Mouse (Mus musculus) NIH3T3 (cell line): Measurements from ENCODE around the gene Fdxacb1.

ENCODE experiments used
- DNase-seq: peaks from one replicate; pipeline ENCODE4 v3.0.0-alpha.2; 2012; ENCODE audit warnings: low read depth

Fdxacb1 gene

GRCm38 (mm10) chr9:50768107-50769002, at the start of gene Fdxacb1:
Gene Fdxacb1 (plus strand): TSS chr9:50768236.
- DNase-seq: peak; percentile 97

GRCm38 (mm10) chr9:50718878-50719277, 49.2 kb upstream of the Fdxacb1 start:
- no peak for DNase-seq

- no peak for DNase-seq
Observed at GRCm38 (mm10) chr9:50721061-50721460, 47.0 kb upstream of the Fdxacb1 start.

- DNase-seq: no peak
Observed at GRCm38 (mm10) chr9:50722451-50722911, 45.6 kb upstream of the Fdxacb1 start.

GRCm38 (mm10) chr9:50723406-50723805, 44.6 kb upstream of the Fdxacb1 start:
- peak; percentile 88 for DNase-seq

GRCm38 (mm10) chr9:50724147-50724546, 43.9 kb upstream of the Fdxacb1 start:
- no peak for DNase-seq

DNA sequence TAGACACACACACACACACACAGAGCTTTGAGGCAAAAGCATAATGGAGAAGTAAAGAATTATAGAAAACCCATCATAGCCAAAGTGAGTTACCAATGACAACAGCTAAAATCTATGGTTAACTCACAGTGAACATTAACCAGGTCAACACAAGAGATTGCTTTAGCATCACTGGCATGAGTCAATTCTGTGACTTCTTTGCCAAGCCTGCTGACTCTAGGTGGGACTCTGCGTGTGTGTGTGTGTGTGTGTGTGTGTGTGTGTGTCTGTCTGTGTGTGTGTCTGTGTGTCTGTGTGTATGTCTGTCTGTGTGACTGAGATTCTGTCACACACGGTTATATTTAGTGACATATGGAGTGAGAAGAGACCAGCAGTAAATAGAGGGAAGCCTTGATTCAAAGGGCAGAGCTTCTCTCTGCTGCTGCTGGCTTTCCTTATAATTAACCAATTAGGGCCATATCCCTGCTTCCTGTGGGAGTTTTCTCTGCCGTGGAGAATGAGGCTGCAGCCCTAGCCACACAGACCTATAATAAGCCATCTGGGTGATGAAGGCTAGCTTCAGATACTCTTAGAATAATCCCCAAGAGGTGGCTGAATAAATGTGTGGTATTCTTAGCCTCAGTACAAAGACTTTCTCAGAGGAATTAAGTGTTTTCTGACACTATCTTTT, 43.2 kb upstream of the Fdxacb1 start:
- DNase-seq: peak; percentile 42

DNA sequence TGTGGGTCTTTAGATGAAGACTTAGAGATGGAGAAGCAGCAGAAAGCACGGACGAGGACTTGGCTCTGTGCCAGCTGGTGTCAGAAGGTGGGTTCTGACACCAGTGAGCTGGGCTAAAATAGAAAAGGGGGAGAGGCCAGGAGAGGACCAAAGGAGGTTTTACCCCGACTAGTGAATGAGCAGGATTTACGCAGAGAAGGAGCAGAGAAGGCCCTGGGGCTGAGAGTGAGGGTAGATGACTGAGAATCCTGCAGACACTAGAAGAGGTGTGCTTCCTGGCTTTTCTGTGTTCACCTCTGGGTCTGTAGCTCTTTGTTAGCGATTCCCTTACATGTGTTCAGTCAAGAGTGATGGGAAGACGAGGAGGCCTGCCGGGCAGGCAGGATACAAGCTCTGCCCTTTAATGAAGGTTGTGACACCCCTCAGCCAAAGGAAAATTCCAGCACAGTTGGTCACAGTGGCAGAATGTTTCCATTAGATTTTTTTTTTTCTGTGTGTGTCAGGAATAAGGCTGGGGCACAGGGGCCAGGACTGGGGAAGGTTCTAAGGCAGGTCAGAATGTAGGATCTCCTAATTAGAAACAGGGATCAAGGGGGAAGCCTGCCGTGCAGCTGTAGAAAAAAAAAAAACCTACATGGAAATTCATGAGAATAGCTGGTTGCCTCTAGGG, 42.0 kb upstream of the Fdxacb1 start:
- peak; percentile 13 for DNase-seq

DNA sequence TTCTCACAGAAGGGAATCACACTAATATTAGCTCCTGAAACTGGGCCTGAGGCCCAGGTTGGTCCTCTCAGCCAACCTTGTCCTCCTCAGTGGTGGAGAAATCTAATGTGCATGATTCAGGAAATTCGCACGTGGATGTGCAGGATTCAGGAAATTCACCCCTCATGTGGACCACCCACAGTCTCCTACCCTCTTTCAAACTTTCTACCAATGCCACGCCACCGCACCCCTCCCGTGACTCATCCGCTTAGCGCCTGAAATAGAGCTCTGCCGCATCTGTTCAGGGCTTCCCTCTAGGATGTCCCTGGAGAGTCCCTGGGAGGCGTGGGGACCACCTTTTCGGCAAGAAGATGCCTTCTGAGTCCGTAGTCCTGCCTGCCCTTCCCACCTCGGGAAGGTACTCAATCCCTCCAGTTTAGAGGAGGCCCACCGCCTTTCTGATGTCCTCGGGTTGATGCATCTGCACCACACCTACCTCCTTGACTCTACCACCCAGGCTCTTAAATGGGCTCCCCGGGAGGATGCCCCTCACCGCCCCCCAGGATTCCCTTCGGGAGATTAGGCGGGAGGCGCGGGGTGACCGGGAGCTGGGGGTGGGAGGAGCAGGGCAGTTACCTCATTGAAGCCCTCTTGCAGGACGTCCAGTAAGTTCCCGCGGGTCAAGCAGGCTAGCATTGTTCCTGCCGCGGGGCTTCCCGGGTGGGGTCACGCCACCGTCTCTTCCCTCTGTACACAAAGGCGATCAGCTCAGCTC, 40.7 kb upstream of the Fdxacb1 start:
- peak; percentile 74 for DNase-seq

DNA sequence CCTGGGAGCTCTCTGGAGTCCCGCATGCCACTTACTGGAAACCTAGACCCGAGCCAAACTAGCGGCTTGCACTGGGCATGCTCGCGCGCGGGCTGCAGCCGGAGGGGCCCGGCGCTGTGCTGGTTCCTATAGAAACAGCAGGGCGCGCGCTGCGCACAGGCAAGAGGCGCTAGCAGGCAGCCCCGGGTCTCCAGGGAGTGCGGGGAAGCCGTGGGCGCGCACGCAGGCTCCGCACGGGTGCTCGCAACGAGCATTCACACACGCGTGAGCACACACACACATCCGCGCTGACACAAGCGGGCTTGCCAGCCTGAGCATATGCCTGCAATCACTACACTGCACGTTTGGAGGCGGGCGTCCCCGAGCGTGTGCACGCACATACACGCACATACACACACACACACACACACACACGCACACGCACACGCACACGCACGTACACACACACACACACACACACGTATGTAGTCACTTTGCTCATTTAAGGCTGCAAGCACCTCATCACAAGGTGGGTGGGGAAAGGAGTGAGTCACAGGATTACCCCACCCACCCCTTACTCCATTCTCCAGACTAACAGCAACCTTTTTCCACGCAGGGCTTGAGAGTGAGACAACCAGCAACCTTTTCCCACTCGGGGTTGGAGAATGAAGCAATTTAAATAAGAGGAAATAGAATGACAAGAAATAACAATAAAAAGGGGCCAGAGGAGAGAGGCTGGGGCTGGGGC, 39.9 kb upstream of the Fdxacb1 start:
- peak; percentile 87 for DNase-seq

DNA sequence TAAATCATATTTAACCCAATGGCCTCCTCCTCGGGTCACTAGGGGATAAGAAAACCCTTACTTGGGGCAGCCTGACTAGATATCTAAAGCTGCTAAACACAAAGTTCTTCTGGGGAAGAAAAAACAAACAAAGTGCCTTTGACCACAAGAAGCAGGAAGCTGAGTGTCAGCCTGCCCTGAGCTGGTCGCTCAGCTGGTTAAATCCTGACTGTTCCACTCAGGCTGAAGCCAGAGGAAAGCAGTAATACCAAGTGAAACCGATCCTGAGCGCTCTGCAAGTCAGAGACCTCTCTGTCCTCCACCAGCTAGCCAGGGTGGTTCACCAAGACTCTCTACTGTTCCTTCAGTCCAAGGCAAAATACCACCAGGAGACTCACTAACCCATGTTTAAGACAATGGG, 38.4 kb upstream of the Fdxacb1 start:
- DNase-seq: no peak

- no peak for DNase-seq
Observed at GRCm38 (mm10) chr9:50732560-50732959, 35.5 kb upstream of the Fdxacb1 start.

DNA sequence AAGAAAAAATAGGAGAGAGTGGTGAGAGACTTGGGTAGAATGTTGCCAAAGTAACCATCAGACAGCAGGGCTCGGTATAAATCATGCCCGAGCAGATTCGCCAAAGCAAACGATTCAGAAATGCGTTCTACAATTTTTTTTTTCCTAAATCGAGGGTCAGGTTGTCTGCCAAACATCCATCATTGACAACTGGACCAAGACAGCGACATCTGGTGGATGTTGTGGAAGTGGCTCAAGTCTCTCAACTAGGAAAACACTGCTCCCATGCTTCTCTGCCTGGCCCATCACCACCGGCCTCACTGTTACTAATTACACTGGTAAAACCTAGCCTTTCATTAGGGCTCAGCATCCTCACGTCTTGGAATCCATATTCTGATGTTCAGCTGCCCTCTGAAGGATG, 33.0 kb upstream of the Fdxacb1 start:
- DNase-seq: peak; percentile 85

- no peak for DNase-seq
Observed at GRCm38 (mm10) chr9:50738914-50739870, 28.8 kb upstream of the Fdxacb1 start, which contains the start of gene Dixdc1. Gene Dixdc1 (minus strand): TSS chr9:50739517.

DNA sequence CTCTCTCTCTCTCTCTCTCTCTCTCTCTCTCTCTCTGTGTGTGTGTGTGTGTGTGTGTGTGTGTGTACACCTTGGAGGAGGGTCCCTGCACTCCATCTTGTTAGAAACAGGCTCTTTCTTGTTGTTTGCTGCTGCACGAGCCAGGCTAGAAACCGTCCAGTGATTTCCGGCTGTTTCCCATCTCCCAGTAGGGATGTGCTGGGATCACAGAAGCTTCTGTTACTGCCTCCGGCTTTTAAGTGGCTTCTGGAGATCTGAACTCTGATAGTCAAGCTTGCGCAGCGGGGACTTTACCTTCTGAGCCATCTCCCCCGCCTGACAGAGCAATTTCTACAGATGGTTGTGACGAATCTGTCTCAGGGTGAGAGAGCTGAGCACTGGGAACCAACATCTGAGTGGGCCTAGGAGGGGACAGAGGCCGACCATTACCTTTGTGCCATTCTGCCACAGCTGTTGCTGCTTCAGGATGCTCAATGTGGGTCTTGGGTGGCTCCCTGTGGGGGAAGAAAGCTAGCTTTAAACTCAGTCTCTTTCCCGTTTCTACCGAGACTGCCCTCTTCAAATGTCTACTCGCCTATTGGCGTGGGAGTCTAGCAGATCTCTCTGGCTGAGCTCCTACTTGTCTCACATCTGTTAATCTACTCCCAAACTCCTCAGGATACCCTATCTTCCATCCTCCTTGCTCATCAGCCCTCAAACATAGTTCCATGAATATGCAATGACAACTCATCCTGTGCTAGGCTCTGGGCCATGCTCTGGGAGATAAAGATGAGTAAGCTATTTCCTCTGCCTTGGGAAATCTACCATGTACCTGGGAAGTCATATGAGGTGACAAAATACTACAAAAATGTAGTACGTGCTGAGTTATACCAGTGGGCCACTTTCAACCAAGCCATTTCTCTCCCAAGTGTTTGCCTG, 26.9 kb upstream of the Fdxacb1 start:
- DNase-seq: no peak

GRCm38 (mm10) chr9:50742261-50742660, 25.8 kb upstream of the Fdxacb1 start:
- peak; percentile 57 for DNase-seq

- DNase-seq: no peak
Observed at GRCm38 (mm10) chr9:50742744-50743143, 25.3 kb upstream of the Fdxacb1 start.

DNA sequence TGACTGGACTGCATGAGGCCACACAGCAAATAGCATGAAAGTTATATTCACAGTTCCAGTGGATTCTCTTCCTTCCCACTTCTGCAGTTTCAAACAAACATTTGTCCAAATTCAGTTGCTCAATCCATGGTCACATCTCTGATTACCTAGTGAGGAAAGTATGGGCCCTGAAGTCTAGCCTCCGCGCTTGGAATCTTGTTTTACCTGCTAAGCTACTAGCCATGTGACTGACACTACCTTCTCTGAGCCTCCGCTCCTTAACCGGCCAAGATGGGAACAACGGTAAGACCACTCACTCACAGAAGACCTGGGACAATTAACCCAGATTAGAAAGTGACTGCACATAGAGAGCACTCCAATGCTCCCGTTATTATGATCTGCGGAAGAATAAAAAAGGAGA, 22.2 kb upstream of the Fdxacb1 start:
- no peak for DNase-seq

GRCm38 (mm10) chr9:50746214-50746677, 21.8 kb upstream of the Fdxacb1 start, which contains the start of gene 2310030G06Rik:
Gene 2310030G06Rik (minus strand): TSS chr9:50746536.
- DNase-seq: no peak
